Mouse (Mus musculus): ENCODE measurements around the gene Ovca2. TPM values are rescaled to one million over a fixed set of nuclear protein-coding genes. Genes with fewer than 3 reads are reported as not detected.

Ovca2 gene
- total and polyA plus RNA-seq, 2 experiments from 2014 or later: 11.7 to 17.6 TPM

DNA sequence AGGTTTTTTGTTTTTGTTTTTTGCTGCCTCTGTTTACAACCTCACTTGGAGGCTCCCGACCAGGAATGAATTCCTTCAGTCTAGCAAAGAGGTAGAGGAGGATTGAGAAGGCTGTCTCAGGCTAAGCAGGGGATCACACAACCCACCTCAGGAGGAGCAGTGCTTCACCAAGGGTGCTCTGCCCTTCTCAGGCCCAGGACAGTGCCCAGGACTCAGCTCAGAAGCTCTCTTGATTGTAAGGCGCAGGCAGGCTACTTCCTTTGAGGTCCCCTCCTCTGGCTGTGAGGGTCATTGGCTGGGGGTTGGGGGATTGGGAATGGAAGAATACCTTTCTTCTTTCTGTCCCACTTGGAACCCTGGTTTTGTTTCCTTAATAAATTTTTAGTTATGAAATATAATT is 14.6 kb downstream of the Ovca2 start:
- WGBS: 85% methylated on average over 2 of the region's 2 CpGs
- Histone ChIP-seq H3K27ac (no peak overlapping the region), H3K36me3 (ENCODE audit: insufficient read depth, low read length) (peaks cover 11% of the 10 kb centered on the region; the same call in 1 of the 2 replicates), H3K27me3 (ENCODE audit: insufficient read depth, low read length) (peaks cover 46% of the 10 kb centered on the region), H3K4me1 (ENCODE audit: insufficient read depth, low read length) (peaks cover 13% of the 10 kb centered on the region; the same call in 1 of the 2 replicates), H3K4me3 (ENCODE audit: low read length) (no peak overlapping the region), H3K9me3 (ENCODE audit: low read length) (no peaks in the 10 kb centered on the region), H3K9ac (replicated peaks; ENCODE audit: low read length) (no peak overlapping the region), H3K4me2 (ENCODE audit: low read depth, low read length) (no peak overlapping the region)
- no peak for ATAC-seq
- no peak for DNase-seq (ENCODE audit: low spot score)
- no peak for TF ChIP-seq CTCF (IDR thresholded peaks at IDR 0.05; ENCODE audit: low read depth)

DNA sequence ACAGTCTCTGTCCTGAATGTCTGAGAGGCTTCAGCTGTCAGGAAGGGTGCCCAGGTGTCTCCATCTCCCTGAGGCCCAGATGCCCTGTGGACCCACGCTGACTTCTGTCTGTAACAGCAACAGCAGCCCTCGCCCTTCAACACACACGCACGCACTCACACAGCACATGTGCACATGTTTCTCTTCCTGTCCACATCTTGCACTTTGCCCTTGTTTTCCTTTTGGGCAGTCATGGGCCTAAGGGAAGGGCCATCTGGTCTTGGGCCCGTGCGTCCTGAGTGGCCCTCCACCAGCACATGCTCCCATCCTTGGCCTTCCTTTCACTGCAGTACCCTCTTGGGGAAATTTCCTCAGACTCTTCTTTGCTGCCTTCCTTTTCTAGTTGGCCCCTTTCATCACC is 15.3 kb downstream of the Ovca2 start:
- no peak overlapping the region for H3K9ac ChIP-seq (replicated peaks; ENCODE audit: low read length)
- H3K36me3 ChIP-seq (ENCODE audit: insufficient read depth, low read length): peaks cover 11% of the 10 kb centered on the region; the same call in 1 of the 2 replicates
- no peak for DNase-seq (ENCODE audit: low spot score)
- no peak for TF ChIP-seq CTCF (IDR thresholded peaks at IDR 0.05; ENCODE audit: low read depth)
- H3K9me3 ChIP-seq (ENCODE audit: low read length): no peaks in the 10 kb centered on the region
- 84% methylated on average over 6 of the region's 6 CpGs for WGBS
- H3K4me2 ChIP-seq (ENCODE audit: low read depth, low read length): no peak overlapping the region
- H3K27me3 ChIP-seq (ENCODE audit: insufficient read depth, low read length): peaks cover 41% of the 10 kb centered on the region
- H3K4me3 ChIP-seq (ENCODE audit: low read length): no peak overlapping the region
- no peak overlapping the region for H3K27ac ChIP-seq
- ATAC-seq: no peak
- H3K4me1 ChIP-seq (ENCODE audit: insufficient read depth, low read length): peaks cover 7% of the 10 kb centered on the region; the same call in 1 of the 2 replicates

DNA sequence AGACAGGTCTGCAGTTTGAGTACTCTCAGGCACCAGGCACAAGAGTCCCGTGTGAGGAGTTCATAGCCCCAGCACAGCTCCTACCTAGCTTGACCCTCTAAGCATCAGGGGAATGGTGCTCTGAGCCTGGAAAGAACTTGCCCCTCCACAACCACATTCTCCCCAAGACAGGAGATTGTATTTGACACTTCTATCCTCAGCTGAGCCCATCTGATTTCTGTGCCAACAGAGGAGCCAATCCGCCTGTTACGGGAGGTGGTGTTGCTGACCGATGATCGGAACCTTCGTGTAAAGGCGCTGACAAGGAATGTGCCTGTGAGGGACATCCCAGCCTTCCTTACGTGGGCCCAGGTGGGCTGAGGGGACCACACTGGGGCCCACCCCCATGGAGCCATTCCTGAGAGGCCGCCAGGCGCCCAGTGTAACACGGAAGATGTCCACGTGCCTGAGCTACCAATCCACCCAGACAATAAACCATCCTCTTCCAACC is 16.0 kb downstream of the Ovca2 start:
- Histone ChIP-seq H3K9ac (replicated peaks; ENCODE audit: low read length) (no peak overlapping the region), H3K27ac (no peak overlapping the region), H3K4me3 (ENCODE audit: low read length) (no peak overlapping the region), H3K36me3 (ENCODE audit: insufficient read depth, low read length) (peaks cover 11% of the 10 kb centered on the region; the same call in 1 of the 2 replicates), H3K4me1 (ENCODE audit: insufficient read depth, low read length) (peaks cover 6% of the 10 kb centered on the region; the same call in 1 of the 2 replicates), H3K4me2 (ENCODE audit: low read depth, low read length) (no peak overlapping the region), H3K27me3 (ENCODE audit: insufficient read depth, low read length) (peaks cover 34% of the 10 kb centered on the region), H3K9me3 (ENCODE audit: low read length) (no peaks in the 10 kb centered on the region)
- TF ChIP-seq CTCF (IDR thresholded peaks at IDR 0.05; ENCODE audit: low read depth): no peak
- DNase-seq (ENCODE audit: low spot score) (no peak), ATAC-seq (no peak)
- WGBS: 90% methylated on average over 12 of the region's 12 CpGs

DNA sequence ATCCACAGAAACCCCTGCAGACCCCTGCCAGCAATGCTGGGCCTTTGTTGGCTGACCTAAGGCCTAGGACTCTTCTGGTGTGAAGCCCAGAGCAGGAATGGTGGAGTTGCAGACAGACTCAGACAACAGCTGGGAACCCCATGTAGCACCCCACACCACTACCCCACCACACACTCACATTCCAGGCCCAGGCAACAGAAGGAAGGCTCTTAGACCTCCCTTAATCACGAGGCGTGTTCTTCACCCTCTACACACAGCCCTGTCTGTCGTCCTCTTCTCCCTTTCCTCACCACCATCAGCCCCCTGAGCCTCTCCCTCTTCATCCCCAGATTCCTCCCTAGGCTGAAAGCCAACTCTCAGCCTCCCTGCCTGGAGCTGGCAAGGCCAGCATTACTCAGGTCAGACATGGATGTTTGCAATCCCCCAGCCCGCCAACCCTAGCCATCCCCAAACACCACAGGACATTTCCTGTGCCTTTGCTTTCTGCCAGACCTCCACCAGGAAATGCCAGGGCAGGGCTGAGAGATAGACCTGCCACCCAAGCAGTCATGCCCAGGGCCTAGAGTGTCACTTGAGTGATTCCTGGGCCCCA is 17.1 kb downstream of the Ovca2 start:
- Histone ChIP-seq H3K36me3 (ENCODE audit: insufficient read depth, low read length) (peaks cover 11% of the 10 kb centered on the region; the same call in 1 of the 2 replicates), H3K27me3 (ENCODE audit: insufficient read depth, low read length) (peaks cover 24% of the 10 kb centered on the region), H3K27ac (no peak overlapping the region), H3K4me1 (ENCODE audit: insufficient read depth, low read length) (no peaks in the 10 kb centered on the region), H3K9ac (replicated peaks; ENCODE audit: low read length) (no peak overlapping the region), H3K9me3 (ENCODE audit: low read length) (no peaks in the 10 kb centered on the region), H3K4me2 (ENCODE audit: low read depth, low read length) (no peak overlapping the region), H3K4me3 (ENCODE audit: low read length) (no peak overlapping the region)
- TF ChIP-seq CTCF (IDR thresholded peaks at IDR 0.05; ENCODE audit: low read depth): no peak
- ATAC-seq: no peak
- WGBS: 63% methylated on average over 4 of the region's 4 CpGs
- peak; percentile 26 for DNase-seq (ENCODE audit: low spot score)

DNA sequence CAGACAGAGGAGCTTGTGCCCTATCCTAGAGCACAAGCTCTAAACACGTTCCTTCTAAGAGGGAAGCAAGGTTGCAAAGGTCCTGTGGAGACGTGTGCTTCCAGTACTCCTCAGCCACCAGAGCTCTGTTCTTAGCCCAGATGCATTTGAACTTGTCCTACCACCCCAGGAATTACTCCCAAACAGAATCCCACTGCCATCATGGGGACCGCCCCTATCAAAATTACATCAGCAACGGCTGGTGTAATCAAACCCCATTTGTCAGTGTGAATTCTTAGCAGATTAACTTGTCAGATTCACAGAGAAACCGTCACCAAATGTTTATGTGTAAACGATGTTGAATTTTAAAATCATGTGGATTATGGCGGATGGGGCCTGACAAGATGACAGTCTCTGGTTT is 17.7 kb downstream of the Ovca2 start:
- TF ChIP-seq CTCF (IDR thresholded peaks at IDR 0.05; ENCODE audit: low read depth): no peak
- Histone ChIP-seq H3K4me3 (ENCODE audit: low read length) (no peak overlapping the region), H3K9ac (replicated peaks; ENCODE audit: low read length) (no peak overlapping the region), H3K36me3 (ENCODE audit: insufficient read depth, low read length) (peaks cover 11% of the 10 kb centered on the region; the same call in 1 of the 2 replicates), H3K9me3 (ENCODE audit: low read length) (no peaks in the 10 kb centered on the region), H3K4me2 (ENCODE audit: low read depth, low read length) (no peak overlapping the region), H3K27me3 (ENCODE audit: insufficient read depth, low read length) (peaks cover 19% of the 10 kb centered on the region), H3K27ac (no peak overlapping the region), H3K4me1 (ENCODE audit: insufficient read depth, low read length) (no peaks in the 10 kb centered on the region)
- ATAC-seq (no peak), DNase-seq (ENCODE audit: low spot score) (no peak)
- whole genome bisulfite sequencing: 78% methylated on average over 7 of the region's 7 CpGs

DNA sequence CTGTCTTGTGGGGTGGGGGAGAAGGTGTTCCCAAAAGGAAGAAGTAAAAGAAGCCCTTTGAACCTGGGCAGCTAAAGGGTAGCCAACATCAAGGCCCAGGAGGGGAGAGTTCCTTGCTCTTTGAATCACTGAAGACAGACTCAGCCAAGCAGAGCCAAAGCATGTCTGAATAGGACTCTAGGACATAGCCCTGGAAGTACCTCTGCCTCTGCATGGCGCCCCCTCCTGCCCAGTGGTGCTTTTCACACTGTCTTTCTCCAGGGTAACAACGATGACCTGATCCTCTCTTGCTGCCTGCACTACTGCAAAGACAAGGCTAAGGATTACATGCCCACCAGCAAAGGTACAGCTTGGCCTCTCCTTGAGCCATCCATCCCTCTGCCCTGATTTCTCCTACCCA is 19.1 kb downstream of the Ovca2 start:
- H3K4me1 ChIP-seq (ENCODE audit: insufficient read depth, low read length): no peaks in the 10 kb centered on the region
- no peak overlapping the region for H3K27ac ChIP-seq
- no peak overlapping the region for H3K4me3 ChIP-seq (ENCODE audit: low read length)
- peaks cover 6% of the 10 kb centered on the region for H3K27me3 ChIP-seq (ENCODE audit: insufficient read depth, low read length)
- peak; percentile 50 for TF ChIP-seq CTCF (IDR thresholded peaks at IDR 0.05; ENCODE audit: low read depth)
- no peak overlapping the region for H3K9ac ChIP-seq (replicated peaks; ENCODE audit: low read length)
- no peaks in the 10 kb centered on the region for H3K9me3 ChIP-seq (ENCODE audit: low read length)
- H3K4me2 ChIP-seq (ENCODE audit: low read depth, low read length): no peak overlapping the region
- H3K36me3 ChIP-seq (ENCODE audit: insufficient read depth, low read length): peaks cover 11% of the 10 kb centered on the region; the same call in 1 of the 2 replicates
- 52% methylated on average over 2 of the region's 2 CpGs for WGBS
- ATAC-seq (no peak), DNase-seq (ENCODE audit: low spot score) (no peak)

DNA sequence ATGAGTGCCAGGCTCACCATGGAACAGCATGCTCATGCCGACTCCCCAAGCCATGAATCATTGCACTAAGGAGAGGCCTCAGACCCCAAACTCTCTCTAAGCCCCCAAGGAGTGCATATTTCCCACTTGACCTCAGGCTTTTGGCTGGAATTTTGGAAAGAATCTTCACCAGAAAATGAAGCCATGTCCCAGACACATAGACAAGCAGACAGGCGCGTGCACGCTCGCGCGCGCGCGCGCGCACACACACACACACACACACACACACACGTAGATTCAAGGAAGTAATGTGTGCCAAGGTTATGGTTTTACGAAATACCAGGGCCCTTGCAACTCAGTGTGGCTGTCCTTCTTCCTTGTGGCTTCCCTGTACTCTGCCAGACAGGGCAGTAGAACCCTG is 20.2 kb downstream of the Ovca2 start:
- 95% methylated on average over 14 of the region's 14 CpGs for WGBS
- no peaks in the 10 kb centered on the region for H3K4me1 ChIP-seq (ENCODE audit: insufficient read depth, low read length)
- H3K9ac ChIP-seq (replicated peaks; ENCODE audit: low read length): no peak overlapping the region
- H3K9me3 ChIP-seq (ENCODE audit: low read length): no peaks in the 10 kb centered on the region
- H3K27ac ChIP-seq: no peak overlapping the region
- DNase-seq (ENCODE audit: low spot score): no peak
- TF ChIP-seq CTCF (IDR thresholded peaks at IDR 0.05; ENCODE audit: low read depth): no peak
- no peak overlapping the region for H3K4me2 ChIP-seq (ENCODE audit: low read depth, low read length)
- no peaks in the 10 kb centered on the region for H3K27me3 ChIP-seq (ENCODE audit: insufficient read depth, low read length)
- no peak for ATAC-seq
- H3K4me3 ChIP-seq (ENCODE audit: low read length): no peak overlapping the region
- H3K36me3 ChIP-seq (ENCODE audit: insufficient read depth, low read length): peaks cover 10% of the 10 kb centered on the region; the same call in 1 of the 2 replicates

Measured in hindbrain, postnatal 0 days (tissue).